Mouse (Mus musculus) ES-E14 (cell line): ENCODE measurements around the gene Psapl1. TPM values are rescaled to one million over a fixed set of nuclear protein-coding genes. Genes with fewer than 3 reads are reported as not detected.

Source experiments
- DNase-seq: peaks from one replicate; pipeline ENCODE4 v3.0.0-alpha.2; 2013; ENCODE audit warnings: low read depth, low spot score
- H3K27ac ChIP-seq: 2 replicates; pipeline ENCODE4 v1.5.1; 2012; ENCODE audit warnings: low read depth, mild to moderate bottlenecking, low read length, moderate library complexity, mixed read lengths; ENCODE audit not compliant: poor library complexity, insufficient read depth, severe bottlenecking
- H3K36me3 ChIP-seq: 2 replicates; pipeline ENCODE4 v1.6.1; 2012; ENCODE audit warnings: mild to moderate bottlenecking, low read length, moderate library complexity, mixed read lengths; ENCODE audit not compliant: control insufficient read depth, poor library complexity, insufficient read depth, severe bottlenecking
- H3K4me1 ChIP-seq, 2 experiments: fragments of 150-350 bp in 1 of 2; sonication (generic) in 1 of 2; 2 replicates each; pipeline ENCODE4 v1.6.1; 2012; ENCODE audit warnings: low read length in 2 of 2, mild to moderate bottlenecking in 1 of 2, mixed read lengths in 1 of 2; ENCODE audit not compliant: control insufficient read depth in 2 of 2, insufficient read depth in 2 of 2, poor library complexity in 1 of 2
- H3K4me3 ChIP-seq, 2 experiments: fragments of 150-350 bp in 1 of 2; sonication (generic) in 1 of 2; 2 replicates each; pipeline ENCODE4 v1.5.1; 2012; ENCODE audit warnings: low read length in 2 of 2, low read depth in 1 of 2, mild to moderate bottlenecking in 1 of 2, mixed read lengths in 1 of 2; ENCODE audit not compliant: insufficient read depth in 1 of 2, poor library complexity in 1 of 2, severe bottlenecking in 1 of 2
- H3K9ac ChIP-seq: 2 replicates; pipeline ENCODE4 v1.6.1; 2012; ENCODE audit warnings: low read depth, mild to moderate bottlenecking, low read length, mixed read lengths; ENCODE audit not compliant: poor library complexity, insufficient read depth, severe bottlenecking
- H3K9me3 ChIP-seq: fragments of 150-350 bp; sonication (generic); 2 replicates; pipeline ENCODE4 v1.6.1; 2012; ENCODE audit warnings: low read depth, mild to moderate bottlenecking, low read length; ENCODE audit not compliant: control insufficient read depth, insufficient read depth
- CHD2 ChIP-seq: IDR thresholded peaks from 2 replicates; pipeline ENCODE4 v1.6.1; 2014; ENCODE audit warnings: mild to moderate bottlenecking, low read depth, low read length, inconsistent platforms
- HCFC1 ChIP-seq: IDR thresholded peaks from 2 replicates; pipeline ENCODE4 v1.6.1; 2012; ENCODE audit warnings: low read length, inconsistent platforms, borderline replicate concordance; ENCODE audit not compliant: insufficient read depth
- MAFK ChIP-seq: IDR thresholded peaks from 2 replicates; pipeline ENCODE4 v1.6.1; 2014; ENCODE audit warnings: mild to moderate bottlenecking, low read depth, low read length, inconsistent platforms; ENCODE audit not compliant: insufficient read depth
- ZC3H11A ChIP-seq: IDR thresholded peaks from 2 replicates; pipeline ENCODE4 v1.6.1; 2012; ENCODE audit warnings: low read depth, mild to moderate bottlenecking, inconsistent platforms, low read length, borderline replicate concordance
- ZNF384 ChIP-seq: IDR thresholded peaks from 2 replicates; pipeline ENCODE4 v1.6.1; 2012; ENCODE audit warnings: low read depth, low read length, inconsistent platforms
- in situ Hi-C, 2 experiments: fragments of 600-800 bp; cut with MboI; formaldehyde crosslinking; loops; one replicate each; pipeline ENCODE4 v1.15.1; 2025; ENCODE audit warnings: low sequenced_read_pairs in 2 of 2, inconsistent platforms in 1 of 2; ENCODE audit not compliant: unreplicated experiment in 2 of 2
- total RNA-seq: library from RNA; depleted of rRNA; stranded (reverse); fragments of 300-350 nt; gene quantifications from 2 replicates; pipeline ENCODE4 v1.2.3, GENCODE M21; 2012

Gene Psapl1
- total RNA-seq, 1 experiment = not detected

DNA sequence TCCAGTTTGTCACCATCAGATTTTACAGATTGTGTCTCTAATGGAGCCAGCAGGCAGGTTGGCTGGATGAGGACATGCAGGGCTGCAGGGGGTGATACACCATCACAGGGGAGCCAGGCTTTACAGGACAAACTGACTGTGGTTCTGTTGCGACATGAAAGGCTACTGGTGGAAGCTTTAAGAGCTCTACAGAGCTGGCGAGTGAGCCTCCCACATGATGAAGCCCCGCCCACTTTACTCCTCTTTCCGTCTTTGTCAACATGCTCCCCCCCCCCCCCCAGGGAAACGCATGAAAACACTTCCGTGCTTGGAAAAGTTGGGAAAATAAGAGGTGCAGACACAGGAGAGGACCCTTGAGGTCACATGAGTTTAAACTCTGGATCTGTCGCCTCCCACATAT lies 25.6 kb upstream of the Psapl1 start:
- in situ Hi-C loops = no loop called here
- Histone ChIP-seq H3K9me3 (no peaks in the 10 kb centered on the region), H3K27ac (no peak overlapping the region), H3K4me3 (no peak overlapping the region), H3K9ac (no peak overlapping the region), H3K36me3 (no peaks in the 10 kb centered on the region), H3K4me1 (no peaks in the 10 kb centered on the region)
- no peak for DNase-seq
- TF ChIP-seq MAFK = no peak
- no peak for TF ChIP-seq ZC3H11A
- TF ChIP-seq HCFC1 = no peak
- no peak for TF ChIP-seq ZNF384
- no peak for TF ChIP-seq CHD2

DNA sequence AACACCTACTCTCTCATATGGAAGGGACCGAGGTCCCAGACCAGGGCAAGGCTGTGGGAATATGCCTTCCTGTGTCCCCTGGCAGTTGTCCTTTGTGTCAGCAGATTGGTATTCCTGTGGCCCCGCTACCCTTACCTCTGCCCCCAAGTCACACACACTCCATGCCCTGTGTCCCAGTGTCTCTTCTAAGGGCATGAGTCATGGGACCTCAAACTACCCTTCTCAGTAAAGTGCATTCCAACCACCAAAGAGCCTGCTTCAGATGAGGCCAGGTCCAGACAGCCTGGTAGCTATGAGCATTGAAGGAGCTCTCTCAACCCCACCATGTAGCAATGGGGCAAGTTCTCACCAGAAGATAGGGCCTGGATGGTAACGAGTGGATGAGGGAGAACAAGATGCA lies 25.0 kb upstream of the Psapl1 start:
- H3K4me3 ChIP-seq = no peak overlapping the region
- no peak overlapping the region for H3K27ac ChIP-seq
- no peak overlapping the region for H3K9ac ChIP-seq
- no peaks in the 10 kb centered on the region for H3K9me3 ChIP-seq
- in situ Hi-C loops = no loop called here
- DNase-seq = no peak
- no peaks in the 10 kb centered on the region for H3K4me1 ChIP-seq
- TF ChIP-seq CHD2 (no peak), ZC3H11A (no peak), ZNF384 (no peak), HCFC1 (no peak), MAFK (no peak)
- H3K36me3 ChIP-seq = no peaks in the 10 kb centered on the region

DNA sequence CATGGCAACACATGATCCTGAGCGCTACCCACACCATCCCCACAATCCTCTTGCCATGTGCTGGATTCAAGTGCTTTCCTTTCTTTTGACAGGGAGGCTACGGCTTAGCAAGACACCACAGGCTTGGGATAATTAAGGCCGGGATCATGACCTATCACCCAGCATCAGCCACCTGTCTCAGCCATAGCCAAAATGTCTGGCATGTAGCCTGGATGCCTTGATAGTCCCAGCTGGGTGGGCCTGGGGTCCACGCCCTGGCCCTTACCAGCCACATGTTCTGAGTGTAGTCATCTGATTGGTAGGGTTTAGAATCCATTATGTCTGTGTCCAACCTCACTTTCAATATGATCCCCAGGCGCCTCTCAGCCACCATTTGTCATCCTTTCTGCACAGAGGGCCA lies 24.1 kb upstream of the Psapl1 start:
- no peak overlapping the region for H3K27ac ChIP-seq
- no peaks in the 10 kb centered on the region for H3K4me1 ChIP-seq
- in situ Hi-C loops = no loop called here
- H3K9me3 ChIP-seq = no peaks in the 10 kb centered on the region
- no peaks in the 10 kb centered on the region for H3K36me3 ChIP-seq
- DNase-seq = no peak
- TF ChIP-seq MAFK (no peak), ZC3H11A (no peak), HCFC1 (no peak), ZNF384 (no peak), CHD2 (no peak)
- no peak overlapping the region for H3K4me3 ChIP-seq
- H3K9ac ChIP-seq = no peak overlapping the region

DNA sequence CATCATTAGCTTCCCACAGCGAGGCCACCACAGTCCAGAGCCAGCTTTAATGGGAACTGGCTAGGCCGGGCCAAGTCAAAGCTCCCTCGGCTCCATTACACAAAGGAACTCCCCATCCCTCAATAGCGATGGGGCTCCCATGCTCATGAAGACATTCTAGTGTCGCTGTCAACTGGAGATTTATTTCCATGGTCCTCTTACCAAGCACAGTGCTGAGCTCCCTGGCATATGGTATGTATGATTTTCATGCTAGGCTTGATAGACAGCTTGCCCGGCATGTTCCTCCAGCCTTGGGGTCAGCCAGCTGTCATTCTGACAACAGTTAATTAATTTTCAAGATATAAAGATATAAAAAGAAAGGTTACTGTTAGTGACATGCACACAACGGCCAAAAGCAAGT lies 21.5 kb upstream of the Psapl1 start:
- no peak overlapping the region for H3K27ac ChIP-seq
- no peaks in the 10 kb centered on the region for H3K4me1 ChIP-seq
- H3K9me3 ChIP-seq = no peaks in the 10 kb centered on the region
- in situ Hi-C loops = no loop called here
- H3K9ac ChIP-seq = no peak overlapping the region
- no peak for DNase-seq
- TF ChIP-seq ZNF384 = no peak
- no peak for TF ChIP-seq MAFK
- no peak for TF ChIP-seq CHD2
- no peak for TF ChIP-seq ZC3H11A
- no peak for TF ChIP-seq HCFC1
- no peak overlapping the region for H3K4me3 ChIP-seq
- no peaks in the 10 kb centered on the region for H3K36me3 ChIP-seq
